Mouse (Mus musculus) forebrain, embryonic 12.5 days (tissue): ENCODE measurements at regions not wholly inside any gene's neighbourhood (a gene's known extent, or its start where the extent isn't known, plus 50 kb on each side); places are given as distances from the start of the nearest gene placed in this dataset.

Source experiments
- ATAC-seq: fragments of 200-750 bp; cut with Nextera tagmentation; 2 replicates; pipeline ENCODE4 v1.8.0; 2017; ENCODE audit warnings: moderate TSS enrichment; ENCODE audit not compliant: low FRiP score
- H3K27ac ChIP-seq: fragments of 300-500 bp; sonication (generic); 2 replicates; pipeline ENCODE4 v1.5.1; 2016; ENCODE audit warnings: mild to moderate bottlenecking
- H3K27me3 ChIP-seq: fragments of 300-500 bp; sonication (generic); 2 replicates; pipeline ENCODE4 v1.6.1; 2016; ENCODE audit warnings: mild to moderate bottlenecking
- H3K36me3 ChIP-seq: fragments of 300-500 bp; sonication (generic); replicated peaks from 2 replicates; pipeline ENCODE4 v1.6.1; 2016; ENCODE audit warnings: mild to moderate bottlenecking
- H3K4me1 ChIP-seq: fragments of 300-500 bp; sonication (generic); 2 replicates; pipeline ENCODE4 v1.6.1; 2016
- H3K4me2 ChIP-seq: fragments of 300-500 bp; sonication (generic); 2 replicates; pipeline ENCODE4 v1.6.1; 2016; ENCODE audit warnings: mild to moderate bottlenecking, moderate library complexity
- H3K4me3 ChIP-seq: fragments of 300-500 bp; sonication (generic); replicated peaks from 2 replicates; pipeline ENCODE4 v1.5.1; 2016; ENCODE audit warnings: mild to moderate bottlenecking
- H3K9ac ChIP-seq: fragments of 300-500 bp; sonication (generic); 2 replicates; pipeline ENCODE4 v1.6.1; 2016; ENCODE audit warnings: mild to moderate bottlenecking
- H3K9me3 ChIP-seq: fragments of 300-500 bp; sonication (generic); 2 replicates; pipeline ENCODE4 v1.6.1; 2016
- WGBS: fragments of 180-500 bp; shearing (Covaris S2); methylation state at CpG from one replicate; pipeline ENCODE4 v1.1.7; 2016; 5-methylcytosine and 5-hydroxymethylcytosine counted together

GRCm38 (mm10) chr14:67149961-67150471 lies 1141.0 kb upstream of the Gulo start:
- ATAC-seq = no peak
- Histone ChIP-seq H3K4me1 (no peaks in the 10 kb centered on the region; the same call in 1 of the 2 replicates), H3K27ac (no peak overlapping the region), H3K4me3 (no peak overlapping the region), H3K36me3 (no peaks in the 10 kb centered on the region), H3K4me2 (no peak overlapping the region), H3K9me3 (no peaks in the 10 kb centered on the region), H3K9ac (no peak overlapping the region), H3K27me3 (0 out of 2 replicates have a peak, but pooled peaks cover 3% of the 10 kb centered on the region)
- WGBS = 43% methylated on average over 7 of the region's 7 CpGs

GRCm38 (mm10) chr14:67149091-67149490 lies 1140.1 kb upstream of the Gulo start:
- 71% methylated on average over 8 of the region's 8 CpGs for WGBS
- no peak for ATAC-seq

GRCm38 (mm10) chr14:67146602-67147001 lies 1137.6 kb upstream of the Gulo start:
- WGBS = 91% methylated on average over 12 of the region's 12 CpGs
- Histone ChIP-seq H3K27me3 (0 out of 2 replicates have a peak, but pooled peaks cover 3% of the 10 kb centered on the region), H3K4me1 (peaks cover 23% of the 10 kb centered on the region), H3K27ac (no peak overlapping the region), H3K9me3 (no peaks in the 10 kb centered on the region), H3K36me3 (no peaks in the 10 kb centered on the region), H3K9ac (no peak overlapping the region), H3K4me2 (no peak overlapping the region), H3K4me3 (no peak overlapping the region)
- no peak for ATAC-seq

More at GRCm38 (mm10) chr14:67149091-67149490, 1140.1 kb upstream of the Gulo start:
- Histone ChIP-seq H3K4me1 (peaks cover 4% of the 10 kb centered on the region; the same call in 1 of the 2 replicates), H3K36me3 (no peaks in the 10 kb centered on the region), H3K4me3 (no peak overlapping the region), H3K4me2 (no peak overlapping the region), H3K9ac (no peak overlapping the region), H3K27me3 (0 out of 2 replicates have a peak, but pooled peaks cover 3% of the 10 kb centered on the region), H3K27ac (no peak overlapping the region), H3K9me3 (no peaks in the 10 kb centered on the region)

- peaks cover 25% of the 10 kb centered on the region for H3K4me1 ChIP-seq
- H3K27ac ChIP-seq = no peak overlapping the region
- H3K4me3 ChIP-seq = no peak overlapping the region
- WGBS = 95% methylated on average over 6 of the region's 6 CpGs
- no peak for ATAC-seq
- 0 out of 2 replicates have a peak, but pooled peaks cover 3% of the 10 kb centered on the region for H3K27me3 ChIP-seq
- H3K4me2 ChIP-seq = no peak overlapping the region
- no peaks in the 10 kb centered on the region for H3K9me3 ChIP-seq
- no peak overlapping the region for H3K9ac ChIP-seq
- H3K36me3 ChIP-seq = no peaks in the 10 kb centered on the region
Observed at GRCm38 (mm10) chr14:67145046-67145445, 1136.0 kb upstream of the Gulo start.

GRCm38 (mm10) chr14:67144461-67144985 lies 1135.5 kb upstream of the Gulo start:
- no peaks in the 10 kb centered on the region for H3K9me3 ChIP-seq
- no peak overlapping the region for H3K4me3 ChIP-seq
- no peak for ATAC-seq
- H3K27me3 ChIP-seq = 0 out of 2 replicates have a peak, but pooled peaks cover 3% of the 10 kb centered on the region
- H3K27ac ChIP-seq = no peak overlapping the region
- no peak overlapping the region for H3K4me2 ChIP-seq
- H3K4me1 ChIP-seq = peaks cover 25% of the 10 kb centered on the region
- H3K36me3 ChIP-seq = no peaks in the 10 kb centered on the region
- 80% methylated on average over 4 of the region's 4 CpGs for WGBS
- H3K9ac ChIP-seq = no peak overlapping the region

- no peak overlapping the region for H3K4me2 ChIP-seq
- H3K27me3 ChIP-seq = 0 out of 2 replicates have a peak, but pooled peaks cover 3% of the 10 kb centered on the region
- no peaks in the 10 kb centered on the region for H3K9me3 ChIP-seq
- H3K4me3 ChIP-seq = no peak overlapping the region
- H3K27ac ChIP-seq = no peak overlapping the region
- 31% methylated on average over 6 of the region's 6 CpGs for WGBS
- ATAC-seq = no peak
- no peaks in the 10 kb centered on the region for H3K36me3 ChIP-seq
- peaks cover 25% of the 10 kb centered on the region for H3K4me1 ChIP-seq
- H3K9ac ChIP-seq = no peak overlapping the region
Observed at GRCm38 (mm10) chr14:67143826-67144225, 1134.8 kb upstream of the Gulo start.

- Histone ChIP-seq H3K4me3 (no peak overlapping the region), H3K27me3 (no peaks in the 10 kb centered on the region), H3K4me2 (no peak overlapping the region), H3K9me3 (no peaks in the 10 kb centered on the region), H3K4me1 (peaks cover 25% of the 10 kb centered on the region), H3K9ac (no peak overlapping the region), H3K36me3 (no peaks in the 10 kb centered on the region), H3K27ac (0 out of 2 replicates have a peak overlapping the region, but pooled peaks have one; percentile 1)
- ATAC-seq = no peak
- WGBS = 90% methylated on average over 6 of the region's 6 CpGs
Observed at GRCm38 (mm10) chr14:67142556-67143250, 1133.7 kb upstream of the Gulo start.

GRCm38 (mm10) chr14:67141581-67142441 lies 1132.8 kb upstream of the Gulo start:
- no peak overlapping the region for H3K4me2 ChIP-seq

GRCm38 (mm10) chr14:67141151-67141550 lies 1132.1 kb upstream of the Gulo start:
- no peak overlapping the region for H3K9ac ChIP-seq
- 83% methylated on average over 7 of the region's 7 CpGs for WGBS
- ATAC-seq = no peak
- no peak overlapping the region for H3K27ac ChIP-seq
- no peak overlapping the region for H3K4me2 ChIP-seq
- no peaks in the 10 kb centered on the region for H3K27me3 ChIP-seq
- no peak overlapping the region for H3K4me3 ChIP-seq
- no peaks in the 10 kb centered on the region for H3K36me3 ChIP-seq
- peaks cover 28% of the 10 kb centered on the region for H3K4me1 ChIP-seq
- no peaks in the 10 kb centered on the region for H3K9me3 ChIP-seq

More at GRCm38 (mm10) chr14:67141581-67142441, 1132.8 kb upstream of the Gulo start:
- no peak overlapping the region for H3K9ac ChIP-seq
- peak overlapping the region; percentile 39; the same call in 1 of the 2 replicates for H3K27ac ChIP-seq
- H3K36me3 ChIP-seq = no peaks in the 10 kb centered on the region
- WGBS = 50% methylated on average over 15 of the region's 15 CpGs
- H3K27me3 ChIP-seq = no peaks in the 10 kb centered on the region
- H3K4me3 ChIP-seq = no peak overlapping the region
- H3K4me1 ChIP-seq = peaks cover 25% of the 10 kb centered on the region
- no peaks in the 10 kb centered on the region for H3K9me3 ChIP-seq
- no peak for ATAC-seq

GRCm38 (mm10) chr14:67139674-67140073 lies 1130.7 kb upstream of the Gulo start:
- Histone ChIP-seq H3K4me1 (peaks cover 43% of the 10 kb centered on the region), H3K4me3 (no peak overlapping the region), H3K36me3 (no peaks in the 10 kb centered on the region), H3K9ac (no peak overlapping the region), H3K27me3 (no peaks in the 10 kb centered on the region), H3K9me3 (no peaks in the 10 kb centered on the region), H3K4me2 (no peak overlapping the region), H3K27ac (no peak overlapping the region)
- no peak for ATAC-seq

GRCm38 (mm10) chr14:67139152-67139551 lies 1130.1 kb upstream of the Gulo start:
- Histone ChIP-seq H3K4me2 (no peak overlapping the region), H3K27me3 (no peaks in the 10 kb centered on the region; the same call in 1 of the 2 replicates), H3K4me1 (peaks cover 40% of the 10 kb centered on the region), H3K4me3 (no peak overlapping the region), H3K36me3 (no peaks in the 10 kb centered on the region), H3K9ac (no peak overlapping the region), H3K27ac (no peak overlapping the region), H3K9me3 (no peaks in the 10 kb centered on the region)
- no peak for ATAC-seq
- WGBS = 66% methylated on average over 5 of the region's 5 CpGs

GRCm38 (mm10) chr14:67136141-67136498 lies 1127.1 kb upstream of the Gulo start:
- WGBS = 20% methylated on average over 2 of the region's 2 CpGs
- Histone ChIP-seq H3K4me2 (peak overlapping the region; percentile 4; the same call in 1 of the 2 replicates), H3K27me3 (peaks cover 4% of the 10 kb centered on the region; the same call in 1 of the 2 replicates), H3K36me3 (no peaks in the 10 kb centered on the region), H3K4me1 (peaks cover 27% of the 10 kb centered on the region), H3K9ac (no peak overlapping the region), H3K4me3 (no peak overlapping the region), H3K9me3 (no peaks in the 10 kb centered on the region), H3K27ac (peak overlapping the region; percentile 75; the same call in 1 of the 2 replicates)
- ATAC-seq = 0 out of 2 replicates have a peak, but pooled peaks have one; percentile 40
